Comparison of ENCODE assay signal across 9 mouse cellular contexts in the genomic region with DNA sequence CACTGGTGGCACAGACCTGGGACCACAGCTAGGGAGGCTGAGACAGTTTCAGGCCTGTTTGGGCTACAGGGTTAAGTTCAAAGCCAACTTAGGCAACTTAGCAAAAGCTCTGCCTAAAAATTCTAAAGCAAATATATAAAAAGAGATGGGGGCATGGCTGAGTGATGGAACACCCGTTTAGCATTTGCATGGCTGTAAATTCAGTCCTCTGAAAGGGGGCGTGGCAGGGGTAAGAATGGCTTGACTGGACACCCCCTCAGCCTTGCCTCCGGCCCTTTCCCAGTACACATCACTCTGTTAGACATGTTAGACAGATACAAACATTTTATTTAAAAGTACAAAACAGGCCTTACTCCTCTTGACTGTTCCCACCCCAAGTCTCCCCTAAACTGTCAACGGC. TPM values are rescaled to one million over a fixed set of nuclear protein-coding genes. Genes with fewer than 3 reads are reported as not detected.
DNase-seq lines count a peak whose midpoint lies in the region; ATAC-seq lines count a peak whose summit lies in the region.
"Had no signal": no experiment of that assay in that cellular context is flagged by ENCODE, and none has a peak within 500 bp of the region (broad histone marks: within the 10 kb centered on the region; RNA-seq: fewer than 3 reads in every experiment).

No protein-coding gene starts in this region.

- H3K4me3 ChIP-seq in kidney, embryonic 15.5 days (replicated peaks), result no peak overlapping the region
- no peak overlapping the region for H3K4me3 ChIP-seq in hindbrain, embryonic 13.5 days
- no peak overlapping the region for H3K4me3 ChIP-seq in midbrain, embryonic 15.5 days

- H3K9ac ChIP-seq in kidney, embryonic 15.5 days, result peak overlapping the region; percentile 29; the same call in 1 of the 2 replicates
- no peak overlapping the region for H3K9ac ChIP-seq in hindbrain, embryonic 13.5 days
- H3K9ac ChIP-seq in midbrain, embryonic 15.5 days, result no peak overlapping the region

- H3K9me3 ChIP-seq in kidney, embryonic 15.5 days (replicated peaks), result no peaks in the 10 kb centered on the region
- no peaks in the 10 kb centered on the region for H3K9me3 ChIP-seq in hindbrain, embryonic 13.5 days
- H3K9me3 ChIP-seq in midbrain, embryonic 15.5 days, result no peaks in the 10 kb centered on the region

- H3K4me1 ChIP-seq in kidney, embryonic 15.5 days, result peaks cover 55% of the 10 kb centered on the region
- peaks cover 31% of the 10 kb centered on the region for H3K4me1 ChIP-seq in hindbrain, embryonic 13.5 days (replicated peaks)
- H3K4me1 ChIP-seq in midbrain, embryonic 15.5 days, result peaks cover 21% of the 10 kb centered on the region

- H3K36me3 ChIP-seq in kidney, embryonic 15.5 days, result no peaks in the 10 kb centered on the region
- no peaks in the 10 kb centered on the region for H3K36me3 ChIP-seq in hindbrain, embryonic 13.5 days
- H3K36me3 ChIP-seq in midbrain, embryonic 15.5 days (replicated peaks), result no peaks in the 10 kb centered on the region

- H3K27me3 ChIP-seq in kidney, embryonic 15.5 days, result peaks cover 5% of the 10 kb centered on the region; the same call in 1 of the 2 replicates
- H3K27me3 ChIP-seq in hindbrain, embryonic 13.5 days, result peaks cover 11% of the 10 kb centered on the region
- no peaks in the 10 kb centered on the region for H3K27me3 ChIP-seq in midbrain, embryonic 15.5 days (replicated peaks)

- peak overlapping the region; percentile 57 for H3K4me2 ChIP-seq in kidney, embryonic 15.5 days
- no peak overlapping the region for H3K4me2 ChIP-seq in hindbrain, embryonic 13.5 days
- H3K4me2 ChIP-seq in midbrain, embryonic 15.5 days, result no peak overlapping the region

- no peak for ATAC-seq in kidney, embryonic 15.5 days (replicated peaks; ENCODE audit: low FRiP score)
- no peak for ATAC-seq in hindbrain, embryonic 13.5 days (ENCODE audit: low FRiP score)
- no peak for ATAC-seq in midbrain, embryonic 15.5 days (replicated peaks)

- DNase-seq in kidney, postnatal 14 days, result no peak
- peak; percentile 80 for DNase-seq in ZHBTc4 (ENCODE audit: low read depth, low spot score)
- DNase-seq in retina, postnatal 1 day, result no peak
- no peak for DNase-seq in cerebellum, adult 18-20 months
- no peak for DNase-seq in adrenal gland, adult 8-10 months
- DNase-seq: right cerebral cortex, postnatal 14 days had no signal

- H3K27ac ChIP-seq in kidney, embryonic 15.5 days, result peak overlapping the region; percentile 98
- H3K27ac ChIP-seq in hindbrain, embryonic 13.5 days, result peak overlapping the region; percentile 71
- H3K27ac ChIP-seq in midbrain, embryonic 15.5 days, result peak overlapping the region; percentile 53; the same call in 1 of the 2 replicates

- 48% methylated on average over 4 of the region's 4 CpGs for WGBS in kidney, embryonic 15.5 days
- 62% methylated on average over 4 of the region's 4 CpGs for WGBS in hindbrain, embryonic 13.5 days
- 85% methylated on average over 4 of the region's 4 CpGs for WGBS in midbrain, embryonic 15.5 days

RNA-seq across cellular contexts. Expression of a gene that starts 0.8 kb away (rescaled TPM):
- 2.1 TPM in 2 replicates for polyA plus RNA-seq in kidney, embryonic 15.5 days (2015; fragmentation: Nextera tagmentation; extraction: Ambion mirVana)
- polyA plus RNA-seq in hindbrain, embryonic 13.5 days (2015; fragmentation: Nextera tagmentation; extraction: Ambion mirVana), result 1.2 and 1.6 TPM in 2 replicates
- polyA plus RNA-seq in midbrain, embryonic 15.5 days (2015; fragmentation: Nextera tagmentation; extraction: Ambion mirVana), result 1.1 and 2.1 TPM in 2 replicates
- not detected for total RNA-seq in adrenal gland, adult 8-10 months (2022)

RNA-seq across cellular contexts. Expression of a gene that starts 16.4 kb away (rescaled TPM):
- polyA plus RNA-seq in kidney, embryonic 15.5 days (2015; fragmentation: Nextera tagmentation; extraction: Ambion mirVana), result 38.1 and 39.8 TPM in 2 replicates
- 38.3 and 39.3 TPM in 2 replicates for polyA plus RNA-seq in hindbrain, embryonic 13.5 days (2015; fragmentation: Nextera tagmentation; extraction: Ambion mirVana)
- polyA plus RNA-seq in midbrain, embryonic 15.5 days (2015; fragmentation: Nextera tagmentation; extraction: Ambion mirVana), result 35.7 and 36.9 TPM in 2 replicates
- 10 to 100 TPM; 35.7 to 54.5 (median 40.0) TPM for total RNA-seq in adrenal gland, adult 8-10 months (2022)

RNA-seq across cellular contexts. Expression of a gene that starts 18.9 kb away (rescaled TPM):
- 1.8 and 2.8 TPM in 2 replicates for polyA plus RNA-seq in kidney, embryonic 15.5 days (2015; fragmentation: Nextera tagmentation; extraction: Ambion mirVana)
- 9.7 and 10.5 TPM in 2 replicates for polyA plus RNA-seq in hindbrain, embryonic 13.5 days (2015; fragmentation: Nextera tagmentation; extraction: Ambion mirVana)
- polyA plus RNA-seq in midbrain, embryonic 15.5 days (2015; fragmentation: Nextera tagmentation; extraction: Ambion mirVana), result 15.0 and 16.7 TPM in 2 replicates
- 1 to 10 TPM; 1.1 to 2.3 (median 1.7) TPM for total RNA-seq in adrenal gland, adult 8-10 months (2022)

RNA-seq across cellular contexts. Expression of a gene that starts 19.8 kb away (rescaled TPM):
- polyA plus RNA-seq in kidney, embryonic 15.5 days (2015; fragmentation: Nextera tagmentation; extraction: Ambion mirVana), result 144 and 153 TPM in 2 replicates
- polyA plus RNA-seq in hindbrain, embryonic 13.5 days (2015; fragmentation: Nextera tagmentation; extraction: Ambion mirVana), result 60.5 and 67.6 TPM in 2 replicates
- 52.0 TPM in 2 replicates for polyA plus RNA-seq in midbrain, embryonic 15.5 days (2015; fragmentation: Nextera tagmentation; extraction: Ambion mirVana)
- 100 to 1,000 TPM; 374 to 825 (median 652) TPM for total RNA-seq in adrenal gland, adult 8-10 months (2022)

RNA-seq across cellular contexts. Expression of a gene that starts 23.4 kb away (rescaled TPM):
- polyA plus RNA-seq in kidney, embryonic 15.5 days (2015; fragmentation: Nextera tagmentation; extraction: Ambion mirVana), result 6.5 and 8.0 TPM in 2 replicates
- 6.8 and 7.3 TPM in 2 replicates for polyA plus RNA-seq in hindbrain, embryonic 13.5 days (2015; fragmentation: Nextera tagmentation; extraction: Ambion mirVana)
- 3.9 and 4.5 TPM in 2 replicates for polyA plus RNA-seq in midbrain, embryonic 15.5 days (2015; fragmentation: Nextera tagmentation; extraction: Ambion mirVana)
- total RNA-seq in adrenal gland, adult 8-10 months (2022), result 10 to 100 TPM; 47.8 to 57.8 (median 54.5) TPM
